Mouse (Mus musculus): ENCODE measurements around the gene Mettl15.

Gene Mettl15

GRCm38 (mm10) chr2:109156131-109156530 lies 124.4 kb downstream of the Mettl15 start:
- no peak for DNase-seq

GRCm38 (mm10) chr2:109153402-109154050 lies 127.0 kb downstream of the Mettl15 start:
- no peak for DNase-seq

- no peak for DNase-seq
Measured at GRCm38 (mm10) chr2:109147292-109147691, 133.3 kb downstream of the Mettl15 start.

- no peak for DNase-seq
Measured at GRCm38 (mm10) chr2:109144410-109144809, 136.1 kb downstream of the Mettl15 start.

- no peak for DNase-seq
Measured at GRCm38 (mm10) chr2:109140330-109140729, 140.2 kb downstream of the Mettl15 start.

GRCm38 (mm10) chr2:109137276-109137675 lies 143.3 kb downstream of the Mettl15 start:
- DNase-seq, result no peak

- no peak for DNase-seq
Measured at GRCm38 (mm10) chr2:109130718-109131117, 149.8 kb downstream of the Mettl15 start.

- no peak for DNase-seq
Measured at GRCm38 (mm10) chr2:109129921-109130320, 150.6 kb downstream of the Mettl15 start.

GRCm38 (mm10) chr2:109105773-109106484 lies 174.6 kb downstream of the Mettl15 start:
- DNase-seq, result no peak

GRCm38 (mm10) chr2:109049686-109050085 lies 230.9 kb downstream of the Mettl15 start:
- no peak for DNase-seq

Measured in B cell, adult 2 months (primary cell).